Mouse (Mus musculus): Measurements from ENCODE around the gene Ifrd1. TPM values are rescaled to one million over a fixed set of nuclear protein-coding genes. Genes with fewer than 3 reads are reported as not detected.
"Not testable (repeated sequence)": the region's sequence is repeated elsewhere in the genome, so short reads cannot be mapped to it uniquely, and the experiment has no call there.

Gene Ifrd1
- polyA plus RNA-seq, 1 experiment, result not detected

- TF ChIP-seq POLR2A (IDR thresholded peaks at IDR 0.05; ENCODE audit: insufficient read depth, low read depth, low read length) (no peak), CTCF (IDR thresholded peaks at IDR 0.05; ENCODE audit: insufficient read depth, low read depth, low read length) (no peak)
- 51% methylated on average over 6 of the region's 6 CpGs for WGBS
- H3K4me3 ChIP-seq (ENCODE audit: insufficient read depth, low read depth, low read length), result no peak overlapping the region
- peaks cover 2% of the 10 kb centered on the region; the same call in 1 of the 2 replicates for H3K4me1 ChIP-seq (ENCODE audit: control insufficient read depth, insufficient read depth, low read length)
- no peak overlapping the region for H3K27ac ChIP-seq (ENCODE audit: insufficient read depth, low read depth, low read length)
These were observed 14.7 kb upstream of the Ifrd1 start for GRCm38 (mm10) chr12:40263006-40263405.

GRCm38 (mm10) chr12:40258462-40259000, 10.2 kb upstream of the Ifrd1 start:
- Histone ChIP-seq H3K27ac (ENCODE audit: insufficient read depth, low read depth, low read length) (no peak overlapping the region), H3K4me1 (ENCODE audit: control insufficient read depth, insufficient read depth, low read length) (no peaks in the 10 kb centered on the region), H3K4me3 (ENCODE audit: insufficient read depth, low read depth, low read length) (no peak overlapping the region)
- no peak for TF ChIP-seq POLR2A (IDR thresholded peaks at IDR 0.05; ENCODE audit: insufficient read depth, low read depth, low read length)
- no peak for TF ChIP-seq CTCF (IDR thresholded peaks at IDR 0.05; ENCODE audit: insufficient read depth, low read depth, low read length)
- WGBS, result 98% methylated on average over 6 of the region's 6 CpGs

- 4% methylated on average over 8 of the region's 8 CpGs for WGBS
- Histone ChIP-seq H3K4me3 (ENCODE audit: insufficient read depth, low read depth, low read length) (no peak overlapping the region), H3K27ac (ENCODE audit: insufficient read depth, low read depth, low read length) (no peak overlapping the region), H3K4me1 (ENCODE audit: control insufficient read depth, insufficient read depth, low read length) (no peaks in the 10 kb centered on the region)
- TF ChIP-seq POLR2A (IDR thresholded peaks at IDR 0.05; ENCODE audit: insufficient read depth, low read depth, low read length), result no peak
- peak; percentile 89 for TF ChIP-seq CTCF (IDR thresholded peaks at IDR 0.05; ENCODE audit: insufficient read depth, low read depth, low read length)
These were observed 8.9 kb upstream of the Ifrd1 start for GRCm38 (mm10) chr12:40257226-40257625.

- no peak overlapping the region for H3K27ac ChIP-seq (ENCODE audit: insufficient read depth, low read depth, low read length)
- TF ChIP-seq POLR2A (IDR thresholded peaks at IDR 0.05; ENCODE audit: insufficient read depth, low read depth, low read length) (no peak), CTCF (IDR thresholded peaks at IDR 0.05; ENCODE audit: insufficient read depth, low read depth, low read length) (no peak)
- 95% methylated on average over 2 of the region's 2 CpGs for WGBS
- no peaks in the 10 kb centered on the region for H3K4me1 ChIP-seq (ENCODE audit: control insufficient read depth, insufficient read depth, low read length)
- no peak overlapping the region for H3K4me3 ChIP-seq (ENCODE audit: insufficient read depth, low read depth, low read length)
These were observed 8.2 kb upstream of the Ifrd1 start for GRCm38 (mm10) chr12:40256543-40256942.

GRCm38 (mm10) chr12:40256033-40256432, 7.7 kb upstream of the Ifrd1 start:
- H3K4me1 ChIP-seq (ENCODE audit: control insufficient read depth, insufficient read depth, low read length), result no peaks in the 10 kb centered on the region
- H3K27ac ChIP-seq (ENCODE audit: insufficient read depth, low read depth, low read length), result no peak overlapping the region
- TF ChIP-seq POLR2A (IDR thresholded peaks at IDR 0.05; ENCODE audit: insufficient read depth, low read depth, low read length) (no peak), CTCF (IDR thresholded peaks at IDR 0.05; ENCODE audit: insufficient read depth, low read depth, low read length) (no peak)
- H3K4me3 ChIP-seq (ENCODE audit: insufficient read depth, low read depth, low read length), result no peak overlapping the region

DNA sequence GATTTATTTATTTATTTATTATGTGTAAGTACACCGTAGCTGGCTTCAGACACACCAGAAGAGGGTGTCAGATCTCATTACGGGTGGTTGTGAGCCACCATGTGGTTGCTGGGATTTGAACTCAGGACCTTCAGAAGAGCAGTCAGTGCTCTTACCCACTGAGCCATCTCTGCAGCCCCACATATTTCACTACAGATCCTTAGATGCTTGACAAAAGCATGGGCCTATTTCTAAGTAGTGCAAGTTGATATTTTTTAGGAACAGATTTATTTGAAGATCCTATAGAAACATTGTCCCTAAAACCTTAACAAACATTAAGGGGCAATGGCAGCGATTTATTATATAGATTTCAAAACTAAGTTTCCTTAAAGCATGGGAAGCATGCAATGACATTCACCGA, 7.0 kb upstream of the Ifrd1 start:
- not testable (repeated sequence) for H3K27ac ChIP-seq (ENCODE audit: insufficient read depth, low read depth, low read length)
- 88% methylated on average over 4 of the region's 4 CpGs for WGBS

DNA sequence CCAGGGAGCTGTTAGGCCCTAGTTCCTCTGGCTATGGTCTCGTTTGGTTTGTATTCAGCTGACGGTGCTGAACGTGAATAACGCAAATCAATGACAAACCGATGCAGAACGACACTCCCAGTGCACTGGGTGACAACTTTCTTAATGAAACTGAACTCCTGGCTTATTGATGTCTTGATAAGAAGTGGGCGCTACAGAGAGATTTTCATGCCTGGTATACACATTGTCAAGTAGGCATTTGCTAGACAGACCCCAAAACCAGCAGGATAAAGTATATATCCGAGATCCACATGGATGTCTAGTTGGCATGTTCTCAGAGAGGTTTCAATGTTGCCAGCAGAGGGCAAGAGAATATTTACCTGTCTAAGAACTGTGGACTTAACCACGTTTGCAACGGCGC, 6.4 kb upstream of the Ifrd1 start:
- TF ChIP-seq CTCF (IDR thresholded peaks at IDR 0.05; ENCODE audit: insufficient read depth, low read depth, low read length) (no peak), POLR2A (IDR thresholded peaks at IDR 0.05; ENCODE audit: insufficient read depth, low read depth, low read length) (no peak)
- H3K4me1 ChIP-seq (ENCODE audit: control insufficient read depth, insufficient read depth, low read length), result no peaks in the 10 kb centered on the region
- H3K4me3 ChIP-seq (ENCODE audit: insufficient read depth, low read depth, low read length), result no peak overlapping the region
- 93% methylated on average over 11 of the region's 11 CpGs for WGBS
- no peak overlapping the region for H3K27ac ChIP-seq (ENCODE audit: insufficient read depth, low read depth, low read length)

More for the DNA sequence above, 7.0 kb upstream of the Ifrd1 start:
- H3K4me1 ChIP-seq (ENCODE audit: control insufficient read depth, insufficient read depth, low read length); H3K4me3 ChIP-seq (ENCODE audit: insufficient read depth, low read depth, low read length): not testable (repeated sequence)

DNA sequence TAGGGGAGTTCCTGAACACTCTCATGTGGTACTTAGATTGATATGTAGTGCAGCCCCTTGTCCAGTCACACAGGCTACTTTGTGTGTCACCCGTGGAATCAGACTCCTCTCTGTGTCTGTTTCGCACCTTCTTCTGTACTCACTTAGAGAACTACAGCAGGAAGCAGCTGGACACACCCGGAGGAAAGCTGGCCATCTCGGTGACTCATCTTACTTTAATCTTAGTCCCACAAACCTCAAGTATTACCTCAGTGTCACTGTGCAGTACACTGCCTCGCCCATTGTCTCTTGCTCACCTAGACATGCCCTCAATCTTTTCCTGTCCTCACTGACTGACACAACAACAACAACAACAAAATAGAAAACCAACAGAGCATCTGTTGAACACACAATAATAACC, 4.9 kb upstream of the Ifrd1 start:
- no peak overlapping the region for H3K4me3 ChIP-seq (ENCODE audit: insufficient read depth, low read depth, low read length)
- no peak for TF ChIP-seq CTCF (IDR thresholded peaks at IDR 0.05; ENCODE audit: insufficient read depth, low read depth, low read length)
- no peak for TF ChIP-seq POLR2A (IDR thresholded peaks at IDR 0.05; ENCODE audit: insufficient read depth, low read depth, low read length)
- no peak overlapping the region for H3K27ac ChIP-seq (ENCODE audit: insufficient read depth, low read depth, low read length)
- WGBS, result 92% methylated on average over 5 of the region's 5 CpGs
- H3K4me1 ChIP-seq (ENCODE audit: control insufficient read depth, insufficient read depth, low read length), result no peaks in the 10 kb centered on the region

- no peak for TF ChIP-seq CTCF (IDR thresholded peaks at IDR 0.05; ENCODE audit: insufficient read depth, low read depth, low read length)
- no peak for TF ChIP-seq POLR2A (IDR thresholded peaks at IDR 0.05; ENCODE audit: insufficient read depth, low read depth, low read length)
- Histone ChIP-seq H3K27ac (ENCODE audit: insufficient read depth, low read depth, low read length) (no peak overlapping the region), H3K4me1 (ENCODE audit: control insufficient read depth, insufficient read depth, low read length) (peaks cover 3% of the 10 kb centered on the region; the same call in 1 of the 2 replicates)
These were observed 2.0 kb upstream of the Ifrd1 start for GRCm38 (mm10) chr12:40250256-40250655.

GRCm38 (mm10) chr12:40247976-40248375, 328 bp downstream of the Ifrd1 start:
- 89% methylated on average over 6 of the region's 6 CpGs for WGBS
- Histone ChIP-seq H3K4me3 (ENCODE audit: insufficient read depth, low read depth, low read length) (no peak overlapping the region), H3K27ac (ENCODE audit: insufficient read depth, low read depth, low read length) (no peak overlapping the region), H3K4me1 (ENCODE audit: control insufficient read depth, insufficient read depth, low read length) (peaks cover 3% of the 10 kb centered on the region; the same call in 1 of the 2 replicates)
- no peak for TF ChIP-seq CTCF (IDR thresholded peaks at IDR 0.05; ENCODE audit: insufficient read depth, low read depth, low read length)
- TF ChIP-seq POLR2A (IDR thresholded peaks at IDR 0.05; ENCODE audit: insufficient read depth, low read depth, low read length), result no peak

More at GRCm38 (mm10) chr12:40250256-40250655, 2.0 kb upstream of the Ifrd1 start:
- H3K4me3 ChIP-seq (ENCODE audit: insufficient read depth, low read depth, low read length), result no peak overlapping the region

All from olfactory bulb, adult 2 months (tissue).